Mouse (Mus musculus): ENCODE results near the gene 4930451I11Rik. TPM values are rescaled to one million over a fixed set of nuclear protein-coding genes. Genes with fewer than 3 reads are reported as not detected.

Gene 4930451I11Rik
- total and polyA plus RNA-seq, 2 experiments from 2014 or later: 1.1 TPM; not detected in 1

DNA sequence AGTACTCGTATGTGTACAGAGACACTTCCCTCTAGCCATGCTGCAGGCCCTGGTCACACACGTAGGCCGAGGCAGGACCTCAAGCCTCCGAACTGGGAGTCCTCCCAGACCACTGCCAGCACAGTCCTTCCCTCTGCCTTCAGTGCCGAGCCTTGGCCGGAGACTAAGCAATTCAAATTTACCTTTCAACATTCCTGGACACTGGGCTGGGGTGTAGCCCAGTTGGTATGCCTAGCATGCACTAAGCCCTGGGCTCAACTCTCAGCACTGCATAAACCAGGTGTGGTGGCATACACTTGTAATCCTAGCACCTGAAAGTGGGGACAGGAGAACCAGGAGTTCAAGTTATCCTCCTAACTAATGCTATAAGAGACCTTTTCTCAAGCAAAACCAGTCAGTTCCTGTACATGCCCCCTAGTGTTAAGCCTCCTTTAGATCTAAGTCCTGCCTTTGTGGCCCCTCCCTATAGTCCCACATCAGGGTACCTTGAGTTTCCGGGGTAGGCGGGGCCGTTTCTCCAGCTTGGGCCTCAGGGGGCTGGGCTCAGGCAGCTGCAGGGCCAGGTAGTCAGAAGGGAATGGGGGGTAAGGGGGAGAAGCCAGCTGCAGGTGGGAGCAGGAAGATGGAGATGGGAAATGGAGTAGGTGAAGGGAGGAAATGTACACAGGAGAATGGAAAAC, 25.4 kb upstream of the 4930451I11Rik start:
- WGBS: 77% methylated on average over 9 of the region's 9 CpGs
- H3K27ac ChIP-seq (ENCODE audit: low read depth, low read length): no peak overlapping the region
- H3K4me3 ChIP-seq (ENCODE audit: low read depth, low read length): no peak overlapping the region
- no peak overlapping the region for H3K4me2 ChIP-seq (ENCODE audit: low read depth, low read length, poor library complexity, severe bottlenecking)
- peaks cover 3% of the 10 kb centered on the region; the same call in 1 of the 2 replicates for H3K4me1 ChIP-seq (ENCODE audit: insufficient read depth, low read length)
- H3K9ac ChIP-seq (replicated peaks; ENCODE audit: low read length, poor library complexity, severe bottlenecking): no peak overlapping the region
- no peaks in the 10 kb centered on the region for H3K27me3 ChIP-seq (ENCODE audit: insufficient read depth, low read length)
- no peaks in the 10 kb centered on the region for H3K9me3 ChIP-seq (ENCODE audit: low read length)
- DNase-seq (ENCODE audit: low spot score) (no peak), ATAC-seq (ENCODE audit: low FRiP score) (no peak)
- H3K36me3 ChIP-seq (ENCODE audit: insufficient read depth, low read length): peaks cover 49% of the 10 kb centered on the region
- TF ChIP-seq CTCF (IDR thresholded peaks at IDR 0.05): no peak

DNA sequence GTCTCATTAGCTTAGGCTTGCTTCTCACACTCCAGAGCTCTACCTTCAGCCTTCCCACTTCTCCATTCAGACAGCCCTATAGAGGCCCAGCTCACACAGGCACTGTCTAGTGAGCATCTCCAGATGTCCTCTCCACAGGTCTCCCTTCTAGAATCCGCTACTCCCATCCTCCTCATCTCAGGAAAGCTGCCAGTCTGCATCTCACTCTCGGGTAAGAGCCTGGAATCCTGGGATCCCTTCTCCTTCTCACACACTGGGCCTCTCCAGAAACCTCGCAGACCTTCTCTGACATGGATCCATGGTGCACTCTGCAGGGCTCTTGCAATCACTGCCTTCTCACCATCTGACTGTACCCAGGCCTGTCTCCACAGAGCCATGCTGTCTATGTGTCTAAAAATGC, 24.2 kb upstream of the 4930451I11Rik start:
- WGBS: 78% methylated on average over 3 of the region's 3 CpGs
- no peak for DNase-seq (ENCODE audit: low spot score)
- no peak for TF ChIP-seq CTCF (IDR thresholded peaks at IDR 0.05)
- Histone ChIP-seq H3K27me3 (ENCODE audit: insufficient read depth, low read length) (no peaks in the 10 kb centered on the region), H3K9ac (replicated peaks; ENCODE audit: low read length, poor library complexity, severe bottlenecking) (no peak overlapping the region), H3K4me1 (ENCODE audit: insufficient read depth, low read length) (no peaks in the 10 kb centered on the region), H3K9me3 (ENCODE audit: low read length) (no peaks in the 10 kb centered on the region), H3K4me2 (ENCODE audit: low read depth, low read length, poor library complexity, severe bottlenecking) (no peak overlapping the region), H3K4me3 (ENCODE audit: low read depth, low read length) (no peak overlapping the region), H3K36me3 (ENCODE audit: insufficient read depth, low read length) (peaks cover 59% of the 10 kb centered on the region), H3K27ac (ENCODE audit: low read depth, low read length) (no peak overlapping the region)
- no peak for ATAC-seq (ENCODE audit: low FRiP score)

DNA sequence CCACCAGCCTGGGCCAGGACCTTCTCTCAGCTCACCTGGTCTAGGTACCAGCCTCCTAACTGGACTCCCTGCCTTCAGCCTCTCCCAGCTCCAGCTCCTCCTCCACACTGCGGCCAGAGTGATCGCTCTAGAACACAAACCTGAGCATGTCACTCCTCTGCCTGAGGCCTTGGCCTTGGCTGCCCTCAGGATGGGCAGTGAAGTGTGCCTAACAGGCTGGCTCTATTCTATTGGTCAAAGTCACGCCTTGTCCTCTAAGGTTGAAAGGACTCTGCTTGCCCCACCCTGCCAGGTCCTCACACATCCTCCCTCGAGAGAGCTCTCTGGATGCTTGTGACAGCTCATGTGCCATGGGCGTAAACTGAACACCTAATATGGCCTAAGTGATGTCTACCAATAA, 22.0 kb upstream of the 4930451I11Rik start:
- peaks cover 59% of the 10 kb centered on the region for H3K36me3 ChIP-seq (ENCODE audit: insufficient read depth, low read length)
- TF ChIP-seq CTCF (IDR thresholded peaks at IDR 0.05): no peak
- no peak overlapping the region for H3K4me2 ChIP-seq (ENCODE audit: low read depth, low read length, poor library complexity, severe bottlenecking)
- no peak overlapping the region for H3K27ac ChIP-seq (ENCODE audit: low read depth, low read length)
- H3K9me3 ChIP-seq (ENCODE audit: low read length): no peaks in the 10 kb centered on the region
- WGBS: 90% methylated on average over 5 of the region's 5 CpGs
- H3K9ac ChIP-seq (replicated peaks; ENCODE audit: low read length, poor library complexity, severe bottlenecking): no peak overlapping the region
- H3K4me3 ChIP-seq (ENCODE audit: low read depth, low read length): no peak overlapping the region
- peaks cover 6% of the 10 kb centered on the region for H3K4me1 ChIP-seq (ENCODE audit: insufficient read depth, low read length)
- ATAC-seq (ENCODE audit: low FRiP score): no peak
- no peaks in the 10 kb centered on the region for H3K27me3 ChIP-seq (ENCODE audit: insufficient read depth, low read length)
- DNase-seq (ENCODE audit: low spot score): no peak

DNA sequence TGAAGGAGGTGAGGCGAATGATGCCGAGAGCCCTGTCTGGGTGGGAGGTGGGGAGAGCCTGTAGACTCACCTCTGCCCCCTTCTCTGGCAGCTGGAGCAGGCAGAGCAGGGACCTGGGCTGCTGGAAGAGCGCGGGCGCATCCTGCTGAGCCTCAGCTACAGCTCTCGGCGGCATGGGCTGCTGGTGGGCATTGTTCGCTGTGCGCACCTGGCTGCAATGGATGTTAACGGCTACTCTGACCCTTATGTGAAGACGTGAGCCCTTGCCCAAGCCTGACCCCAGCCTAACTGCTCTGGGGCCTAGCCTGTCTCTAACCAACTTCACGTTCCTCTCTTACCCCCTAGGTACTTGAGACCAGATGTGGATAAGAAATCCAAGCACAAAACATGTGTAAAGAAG, 19.8 kb upstream of the 4930451I11Rik start:
- no peak overlapping the region for H3K9ac ChIP-seq (replicated peaks; ENCODE audit: low read length, poor library complexity, severe bottlenecking)
- WGBS: 40% methylated on average over 12 of the region's 12 CpGs
- no peak for ATAC-seq (ENCODE audit: low FRiP score)

DNA sequence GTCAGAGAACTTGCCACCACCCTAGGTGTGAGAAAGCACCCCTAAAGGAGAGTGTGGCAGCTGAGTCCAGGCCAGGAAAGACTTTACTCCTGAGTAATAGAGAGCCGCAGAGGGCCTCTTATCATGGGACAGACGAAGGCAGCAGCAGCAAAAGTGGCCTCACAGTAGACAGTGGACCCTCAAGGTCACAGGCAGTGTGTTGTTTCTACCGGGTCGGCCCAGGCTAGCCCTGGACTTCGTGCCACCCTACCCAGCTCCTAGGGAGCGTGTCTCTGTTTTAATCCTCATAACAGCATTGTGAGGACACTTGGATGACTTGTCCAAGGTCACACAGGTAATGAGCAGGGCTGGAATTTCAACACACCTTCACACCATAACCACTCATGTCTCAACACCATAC, 18.7 kb upstream of the 4930451I11Rik start:
- DNase-seq (ENCODE audit: low spot score): no peak
- no peak for ATAC-seq (ENCODE audit: low FRiP score)
- Histone ChIP-seq H3K27me3 (ENCODE audit: insufficient read depth, low read length) (no peaks in the 10 kb centered on the region), H3K4me1 (ENCODE audit: insufficient read depth, low read length) (peaks cover 8% of the 10 kb centered on the region), H3K36me3 (ENCODE audit: insufficient read depth, low read length) (peaks cover 40% of the 10 kb centered on the region; the same call in 1 of the 2 replicates), H3K4me3 (ENCODE audit: low read depth, low read length) (no peak overlapping the region), H3K9ac (replicated peaks; ENCODE audit: low read length, poor library complexity, severe bottlenecking) (no peak overlapping the region), H3K27ac (ENCODE audit: low read depth, low read length) (no peak overlapping the region), H3K4me2 (ENCODE audit: low read depth, low read length, poor library complexity, severe bottlenecking) (no peak overlapping the region), H3K9me3 (ENCODE audit: low read length) (no peaks in the 10 kb centered on the region)
- 91% methylated on average over 6 of the region's 6 CpGs for WGBS
- no peak for TF ChIP-seq CTCF (IDR thresholded peaks at IDR 0.05)

More for the DNA sequence above, 19.8 kb upstream of the 4930451I11Rik start:
- DNase-seq (ENCODE audit: low spot score): no peak
- H3K9me3 ChIP-seq (ENCODE audit: low read length): no peaks in the 10 kb centered on the region
- H3K27me3 ChIP-seq (ENCODE audit: insufficient read depth, low read length): no peaks in the 10 kb centered on the region
- TF ChIP-seq CTCF (IDR thresholded peaks at IDR 0.05): no peak
- no peak overlapping the region for H3K4me2 ChIP-seq (ENCODE audit: low read depth, low read length, poor library complexity, severe bottlenecking)
- H3K36me3 ChIP-seq (ENCODE audit: insufficient read depth, low read length): peaks cover 43% of the 10 kb centered on the region
- H3K4me3 ChIP-seq (ENCODE audit: low read depth, low read length): no peak overlapping the region
- peaks cover 8% of the 10 kb centered on the region for H3K4me1 ChIP-seq (ENCODE audit: insufficient read depth, low read length)
- no peak overlapping the region for H3K27ac ChIP-seq (ENCODE audit: low read depth, low read length)

DNA sequence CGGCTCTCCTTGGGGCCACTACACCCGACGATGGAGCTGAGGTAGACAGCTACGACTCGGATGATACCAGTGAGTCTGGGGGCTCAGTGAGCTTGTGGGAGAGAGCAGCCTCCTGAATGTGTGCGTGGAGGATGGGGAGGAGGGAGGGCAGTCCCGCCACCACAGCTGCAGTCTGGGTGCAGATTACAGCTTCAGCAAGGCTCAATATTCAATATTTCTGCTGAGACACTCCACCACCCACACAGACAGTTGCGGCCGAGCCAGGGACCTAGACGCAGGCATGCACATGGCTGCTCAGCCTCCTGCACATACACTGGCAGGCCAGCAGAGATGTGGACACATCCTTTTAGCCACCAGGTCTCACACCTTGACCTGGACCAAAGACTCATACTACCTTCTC, 17.4 kb upstream of the 4930451I11Rik start:
- Histone ChIP-seq H3K9me3 (ENCODE audit: low read length) (no peaks in the 10 kb centered on the region), H3K4me3 (ENCODE audit: low read depth, low read length) (peak overlapping the region; percentile 49), H3K27ac (ENCODE audit: low read depth, low read length) (0 out of 2 replicates have a peak overlapping the region, but pooled peaks have one; percentile 52), H3K36me3 (ENCODE audit: insufficient read depth, low read length) (peaks cover 27% of the 10 kb centered on the region; the same call in 1 of the 2 replicates), H3K9ac (replicated peaks; ENCODE audit: low read length, poor library complexity, severe bottlenecking) (peak overlapping the region; percentile 73), H3K4me1 (ENCODE audit: insufficient read depth, low read length) (peaks cover 8% of the 10 kb centered on the region), H3K4me2 (ENCODE audit: low read depth, low read length, poor library complexity, severe bottlenecking) (peak overlapping the region; percentile 91), H3K27me3 (ENCODE audit: insufficient read depth, low read length) (no peaks in the 10 kb centered on the region)
- ATAC-seq (ENCODE audit: low FRiP score) (no peak), DNase-seq (ENCODE audit: low spot score) (no peak)
- 13% methylated on average over 10 of the region's 10 CpGs for WGBS
- no peak for TF ChIP-seq CTCF (IDR thresholded peaks at IDR 0.05)

Measured in midbrain, postnatal 0 days (tissue).